Mouse (Mus musculus) spleen, adult 18-20 months (tissue): ENCODE measurements around the gene Syne3.
A peak's percentile ranks its signal among the peaks of the same experiment; 100 is the strongest.

Experiments
- DNase-seq, 2 experiments: peaks; one replicate each; pipeline ENCODE4 v3.0.0; 2022; ENCODE audit warnings: mixed read lengths in 2 of 2

The Syne3 gene

GRCm38 (mm10) chr12:104998541-104998940, 11.1 kb downstream of the Syne3 start:
- no peak for DNase-seq

GRCm38 (mm10) chr12:104997641-104998293, 11.8 kb downstream of the Syne3 start:
- no peak for DNase-seq

GRCm38 (mm10) chr12:104997159-104997558, 12.4 kb downstream of the Syne3 start:
- no peak for DNase-seq

GRCm38 (mm10) chr12:104996012-104996728, 13.4 kb downstream of the Syne3 start:
- no peak for DNase-seq

GRCm38 (mm10) chr12:104995259-104995876, 14.2 kb downstream of the Syne3 start:
- peak in 1 of 2 experiments; percentile 32 for DNase-seq

GRCm38 (mm10) chr12:104992838-104993237, 16.8 kb downstream of the Syne3 start:
- no peak for DNase-seq

GRCm38 (mm10) chr12:104992123-104992741, 17.4 kb downstream of the Syne3 start:
- DNase-seq, result no peak

GRCm38 (mm10) chr12:104990741-104991454, 18.7 kb downstream of the Syne3 start:
- DNase-seq, result peak; percentile 56 to 60

GRCm38 (mm10) chr12:104987936-104988335, 21.7 kb downstream of the Syne3 start:
- no peak for DNase-seq

GRCm38 (mm10) chr12:104986781-104987180, 22.8 kb downstream of the Syne3 start:
- no peak for DNase-seq

GRCm38 (mm10) chr12:104986001-104986400, 23.6 kb downstream of the Syne3 start:
- no peak for DNase-seq

GRCm38 (mm10) chr12:104985088-104985487, 24.5 kb downstream of the Syne3 start:
- peak in 1 of 2 experiments; percentile 37 for DNase-seq

- no peak for DNase-seq
Measured at GRCm38 (mm10) chr12:104983476-104983875, 26.1 kb downstream of the Syne3 start.

GRCm38 (mm10) chr12:104978943-104979723, 30.5 kb downstream of the Syne3 start:
- no peak for DNase-seq

GRCm38 (mm10) chr12:104978420-104978819, 31.2 kb downstream of the Syne3 start:
- no peak for DNase-seq

- DNase-seq, result no peak
Measured at GRCm38 (mm10) chr12:104976903-104977302, 32.7 kb downstream of the Syne3 start.

- DNase-seq, result no peak
Measured at GRCm38 (mm10) chr12:104976331-104976817, 33.2 kb downstream of the Syne3 start.

- no peak for DNase-seq
Measured at GRCm38 (mm10) chr12:104972860-104973259, 36.7 kb downstream of the Syne3 start.

- DNase-seq, result no peak
Measured at GRCm38 (mm10) chr12:104969618-104970017, 40.0 kb downstream of the Syne3 start.

GRCm38 (mm10) chr12:104969177-104969576, 40.4 kb downstream of the Syne3 start:
- DNase-seq, result no peak
